Mouse (Mus musculus): ENCODE measurements around the gene Clnk. TPM values are rescaled to one million over a fixed set of nuclear protein-coding genes. Genes with fewer than 3 reads are reported as not detected.

Gene Clnk
- polyA plus RNA-seq, 1 experiment: not detected

- Histone ChIP-seq H3K27me3 (ENCODE audit: control insufficient read depth) (no peaks in the 10 kb centered on the region), H3K36me3 (ENCODE audit: control insufficient read depth) (no peaks in the 10 kb centered on the region), H3K4me1 (ENCODE audit: control insufficient read depth) (no peaks in the 10 kb centered on the region), H3K9me3 (ENCODE audit: control insufficient read depth, low read length) (no peaks in the 10 kb centered on the region; the same call in 1 of the 2 replicates), H3K4me3 (replicated peaks) (no peak overlapping the region)
- no peak for TF ChIP-seq GATA1 (IDR thresholded peaks at IDR 0.05; ENCODE audit: low read length)
- TF ChIP-seq TAL1 (IDR thresholded peaks at IDR 0.05; ENCODE audit: low read length): no peak
Measured at GRCm38 (mm10) chr5:38862288-38862985, 14.2 kb downstream of the Clnk start.

GRCm38 (mm10) chr5:38858015-38858721, 18.4 kb downstream of the Clnk start:
- Histone ChIP-seq H3K4me1 (ENCODE audit: control insufficient read depth) (no peaks in the 10 kb centered on the region), H3K27me3 (ENCODE audit: control insufficient read depth) (no peaks in the 10 kb centered on the region), H3K4me3 (replicated peaks) (no peak overlapping the region), H3K36me3 (ENCODE audit: control insufficient read depth) (no peaks in the 10 kb centered on the region), H3K9me3 (ENCODE audit: control insufficient read depth, low read length) (no peaks in the 10 kb centered on the region; the same call in 1 of the 2 replicates)
- no peak for TF ChIP-seq TAL1 (IDR thresholded peaks at IDR 0.05; ENCODE audit: low read length)
- TF ChIP-seq GATA1 (IDR thresholded peaks at IDR 0.05; ENCODE audit: low read length): no peak

- no peaks in the 10 kb centered on the region for H3K4me1 ChIP-seq (ENCODE audit: control insufficient read depth)
- no peaks in the 10 kb centered on the region for H3K27me3 ChIP-seq (ENCODE audit: control insufficient read depth)
- no peaks in the 10 kb centered on the region for H3K36me3 ChIP-seq (ENCODE audit: control insufficient read depth)
- H3K9me3 ChIP-seq (ENCODE audit: control insufficient read depth, low read length): no peaks in the 10 kb centered on the region; the same call in 1 of the 2 replicates
- no peak overlapping the region for H3K4me3 ChIP-seq (replicated peaks)
- TF ChIP-seq TAL1 (IDR thresholded peaks at IDR 0.05; ENCODE audit: low read length): no peak
- no peak for TF ChIP-seq GATA1 (IDR thresholded peaks at IDR 0.05; ENCODE audit: low read length)
Measured at GRCm38 (mm10) chr5:38857591-38857990, 19.0 kb downstream of the Clnk start.

GRCm38 (mm10) chr5:38850171-38850570, 26.4 kb downstream of the Clnk start:
- Histone ChIP-seq H3K9me3 (ENCODE audit: control insufficient read depth, low read length) (no peaks in the 10 kb centered on the region; the same call in 1 of the 2 replicates), H3K27me3 (ENCODE audit: control insufficient read depth) (no peaks in the 10 kb centered on the region), H3K36me3 (ENCODE audit: control insufficient read depth) (no peaks in the 10 kb centered on the region), H3K4me1 (ENCODE audit: control insufficient read depth) (no peaks in the 10 kb centered on the region), H3K4me3 (replicated peaks) (no peak overlapping the region)
- no peak for TF ChIP-seq TAL1 (IDR thresholded peaks at IDR 0.05; ENCODE audit: low read length)
- TF ChIP-seq GATA1 (IDR thresholded peaks at IDR 0.05; ENCODE audit: low read length): no peak

GRCm38 (mm10) chr5:38845529-38845928, 31.1 kb downstream of the Clnk start:
- H3K27me3 ChIP-seq (ENCODE audit: control insufficient read depth): no peaks in the 10 kb centered on the region
- H3K9me3 ChIP-seq (ENCODE audit: control insufficient read depth, low read length): no peaks in the 10 kb centered on the region
- TF ChIP-seq TAL1 (IDR thresholded peaks at IDR 0.05; ENCODE audit: low read length): no peak
- no peak for TF ChIP-seq GATA1 (IDR thresholded peaks at IDR 0.05; ENCODE audit: low read length)
- H3K4me3 ChIP-seq (replicated peaks): no peak overlapping the region
- no peaks in the 10 kb centered on the region for H3K36me3 ChIP-seq (ENCODE audit: control insufficient read depth)
- no peaks in the 10 kb centered on the region for H3K4me1 ChIP-seq (ENCODE audit: control insufficient read depth)

GRCm38 (mm10) chr5:38844312-38844711, 32.3 kb downstream of the Clnk start:
- H3K36me3 ChIP-seq (ENCODE audit: control insufficient read depth): no peaks in the 10 kb centered on the region
- H3K9me3 ChIP-seq (ENCODE audit: control insufficient read depth, low read length): no peaks in the 10 kb centered on the region

GRCm38 (mm10) chr5:38839981-38840380, 36.6 kb downstream of the Clnk start:
- no peaks in the 10 kb centered on the region for H3K27me3 ChIP-seq (ENCODE audit: control insufficient read depth)
- no peaks in the 10 kb centered on the region for H3K36me3 ChIP-seq (ENCODE audit: control insufficient read depth)
- no peaks in the 10 kb centered on the region for H3K4me1 ChIP-seq (ENCODE audit: control insufficient read depth)
- no peak overlapping the region for H3K4me3 ChIP-seq (replicated peaks)
- TF ChIP-seq TAL1 (IDR thresholded peaks at IDR 0.05; ENCODE audit: low read length) (no peak), GATA1 (IDR thresholded peaks at IDR 0.05; ENCODE audit: low read length) (no peak)
- H3K9me3 ChIP-seq (ENCODE audit: control insufficient read depth, low read length): no peaks in the 10 kb centered on the region

More at GRCm38 (mm10) chr5:38844312-38844711, 32.3 kb downstream of the Clnk start:
- Histone ChIP-seq H3K4me1 (ENCODE audit: control insufficient read depth) (no peaks in the 10 kb centered on the region), H3K27me3 (ENCODE audit: control insufficient read depth) (no peaks in the 10 kb centered on the region), H3K4me3 (replicated peaks) (no peak overlapping the region)
- no peak for TF ChIP-seq GATA1 (IDR thresholded peaks at IDR 0.05; ENCODE audit: low read length)
- TF ChIP-seq TAL1 (IDR thresholded peaks at IDR 0.05; ENCODE audit: low read length): no peak

GRCm38 (mm10) chr5:38827310-38827709, 49.3 kb downstream of the Clnk start:
- H3K9me3 ChIP-seq (ENCODE audit: control insufficient read depth, low read length): no peaks in the 10 kb centered on the region
- no peak overlapping the region for H3K4me3 ChIP-seq (replicated peaks)
- no peaks in the 10 kb centered on the region for H3K27me3 ChIP-seq (ENCODE audit: control insufficient read depth)
- no peaks in the 10 kb centered on the region for H3K4me1 ChIP-seq (ENCODE audit: control insufficient read depth)
- TF ChIP-seq GATA1 (IDR thresholded peaks at IDR 0.05; ENCODE audit: low read length) (no peak), TAL1 (IDR thresholded peaks at IDR 0.05; ENCODE audit: low read length) (no peak)
- H3K36me3 ChIP-seq (ENCODE audit: control insufficient read depth): no peaks in the 10 kb centered on the region

- no peak overlapping the region for H3K4me3 ChIP-seq (replicated peaks)
- no peaks in the 10 kb centered on the region for H3K36me3 ChIP-seq (ENCODE audit: control insufficient read depth)
- no peaks in the 10 kb centered on the region for H3K27me3 ChIP-seq (ENCODE audit: control insufficient read depth)
- H3K4me1 ChIP-seq (ENCODE audit: control insufficient read depth): no peaks in the 10 kb centered on the region
- TF ChIP-seq GATA1 (IDR thresholded peaks at IDR 0.05; ENCODE audit: low read length): no peak
- no peak for TF ChIP-seq TAL1 (IDR thresholded peaks at IDR 0.05; ENCODE audit: low read length)
- H3K9me3 ChIP-seq (ENCODE audit: control insufficient read depth, low read length): no peaks in the 10 kb centered on the region
Measured at GRCm38 (mm10) chr5:38826586-38826985, 50.0 kb downstream of the Clnk start.

Measured in erythroblast, embryonic 14.5 days (primary cell).